Mouse (Mus musculus) liver, embryonic 11.5 days (tissue): ENCODE measurements around the gene Kyat1. TPM values are rescaled to one million over a fixed set of nuclear protein-coding genes. Genes with fewer than 3 reads are reported as not detected.

Source experiments
- ATAC-seq: fragments of 200-750 bp; cut with Nextera tagmentation; replicated peaks from 2 replicates; pipeline ENCODE4 v1.8.0; 2017; ENCODE audit warnings: moderate number of reproducible peaks, mild to moderate bottlenecking, moderate TSS enrichment, moderate library complexity; ENCODE audit not compliant: low FRiP score
- DNase-seq: peaks from one replicate; pipeline ENCODE4 v3.0.0-alpha.2; 2017; ENCODE audit warnings: low spot score
- H3K27ac ChIP-seq: fragments of 300-500 bp; sonication (generic); 2 replicates; pipeline ENCODE4 v1.5.1; 2014; ENCODE audit warnings: mild to moderate bottlenecking, low read depth, low read length, control low read depth
- H3K27me3 ChIP-seq: fragments of 300-500 bp; sonication (generic); replicated peaks from 2 replicates; pipeline ENCODE4 v1.6.1; 2014; ENCODE audit warnings: low read length, mixed read lengths; ENCODE audit not compliant: control insufficient read depth, insufficient read depth
- H3K36me3 ChIP-seq: fragments of 300-500 bp; sonication (generic); 2 replicates; pipeline ENCODE4 v1.6.1; 2014; ENCODE audit warnings: mild to moderate bottlenecking, low read length, moderate library complexity, mixed read lengths; ENCODE audit not compliant: control insufficient read depth, insufficient read depth
- H3K4me1 ChIP-seq: fragments of 300-500 bp; sonication (generic); replicated peaks from 2 replicates; pipeline ENCODE4 v1.6.1; 2014; ENCODE audit warnings: low read length, mixed read lengths; ENCODE audit not compliant: control insufficient read depth, insufficient read depth
- H3K4me2 ChIP-seq: fragments of 300-500 bp; sonication (generic); 2 replicates; pipeline ENCODE4 v1.6.1; 2014; ENCODE audit warnings: mild to moderate bottlenecking, control low read depth, moderate library complexity
- H3K4me3 ChIP-seq: fragments of 300-500 bp; sonication (generic); 2 replicates; pipeline ENCODE4 v1.5.1; 2014; ENCODE audit warnings: low read depth, low read length, control low read depth
- H3K9ac ChIP-seq: fragments of 300-500 bp; sonication (generic); 2 replicates; pipeline ENCODE4 v1.6.1; 2014; ENCODE audit warnings: low read depth, low read length, control low read depth
- H3K9me3 ChIP-seq: fragments of 300-500 bp; sonication (generic); 2 replicates; pipeline ENCODE4 v1.6.1; 2016; ENCODE audit warnings: low read length, inconsistent platforms, mixed read lengths; ENCODE audit not compliant: control insufficient read depth
- WGBS: fragments of 180-500 bp; shearing (Covaris S2); extraction: QIAGEN DNeasy Blood & Tissue Kit; methylation state at CpG from one replicate; pipeline ENCODE4 v1.1.7; 2014; 5-methylcytosine and 5-hydroxymethylcytosine counted together
- polyA plus RNA-seq: library from polyadenylated mRNA; unstranded; fragments of >200 nt; fragmentation: Nextera tagmentation; extraction: Ambion mirVana; gene quantifications from 2 replicates; pipeline ENCODE4 v1.2.1, GENCODE M21; 2014

The Kyat1 gene
- polyA plus RNA-seq, 1 experiment from 2014 or later, result 17.7 TPM

- no peak overlapping the region for H3K4me3 ChIP-seq
- no peak overlapping the region for H3K9ac ChIP-seq
- 76% methylated on average over 5 of the region's 5 CpGs for WGBS
- H3K36me3 ChIP-seq, result no peaks in the 10 kb centered on the region
- H3K27me3 ChIP-seq, result no peaks in the 10 kb centered on the region
- H3K27ac ChIP-seq, result no peak overlapping the region
- H3K4me1 ChIP-seq, result peaks cover 10% of the 10 kb centered on the region
- ATAC-seq (no peak), DNase-seq (no peak)
- H3K9me3 ChIP-seq, result no peaks in the 10 kb centered on the region
- H3K4me2 ChIP-seq, result no peak overlapping the region
Measured at GRCm38 (mm10) chr2:30207886-30208285, 2.2 kb upstream of the Kyat1 start.

- no peaks in the 10 kb centered on the region for H3K36me3 ChIP-seq
- peaks cover 10% of the 10 kb centered on the region for H3K4me1 ChIP-seq
- 78% methylated on average over 4 of the region's 4 CpGs for WGBS
- H3K27me3 ChIP-seq, result no peaks in the 10 kb centered on the region
- H3K27ac ChIP-seq, result no peak overlapping the region
- no peak overlapping the region for H3K9ac ChIP-seq
- no peak overlapping the region for H3K4me2 ChIP-seq
- no peak overlapping the region for H3K4me3 ChIP-seq
- DNase-seq (no peak), ATAC-seq (no peak)
- no peaks in the 10 kb centered on the region for H3K9me3 ChIP-seq
Measured at GRCm38 (mm10) chr2:30207401-30207800, 1.8 kb upstream of the Kyat1 start.

- no peak for DNase-seq
- Histone ChIP-seq H3K9ac (peak overlapping the region; percentile 64), H3K9me3 (no peaks in the 10 kb centered on the region), H3K27me3 (no peaks in the 10 kb centered on the region), H3K4me3 (peak overlapping the region; percentile 83), H3K4me1 (peaks cover 10% of the 10 kb centered on the region), H3K36me3 (no peaks in the 10 kb centered on the region), H3K27ac (peak overlapping the region; percentile 81), H3K4me2 (peak overlapping the region; percentile 97)
- 2% methylated on average over 13 of the region's 13 CpGs for WGBS
- ATAC-seq, result no peak
Measured at GRCm38 (mm10) chr2:30205255-30205628, 405 bp downstream of the Kyat1 start.

- ATAC-seq, result no peak
- no peaks in the 10 kb centered on the region for H3K9me3 ChIP-seq
- H3K9ac ChIP-seq, result no peak overlapping the region
- H3K27ac ChIP-seq, result no peak overlapping the region
- no peak overlapping the region for H3K4me2 ChIP-seq
- no peaks in the 10 kb centered on the region for H3K36me3 ChIP-seq
- peaks cover 15% of the 10 kb centered on the region for H3K4me1 ChIP-seq
- WGBS, result 64% methylated on average over 7 of the region's 7 CpGs
- no peaks in the 10 kb centered on the region for H3K27me3 ChIP-seq
- no peak overlapping the region for H3K4me3 ChIP-seq
- peak; percentile 56 for DNase-seq
Measured at GRCm38 (mm10) chr2:30203439-30203838, 2.2 kb downstream of the Kyat1 start.

- Histone ChIP-seq H3K4me1 (peaks cover 13% of the 10 kb centered on the region), H3K27ac (peak overlapping the region; percentile 32; the same call in 1 of the 2 replicates), H3K27me3 (no peaks in the 10 kb centered on the region), H3K9ac (no peak overlapping the region), H3K4me3 (no peak overlapping the region), H3K9me3 (no peaks in the 10 kb centered on the region), H3K4me2 (no peak overlapping the region), H3K36me3 (no peaks in the 10 kb centered on the region)
- ATAC-seq, result no peak
- WGBS, result 74% methylated on average over 5 of the region's 5 CpGs
- no peak for DNase-seq
Measured at GRCm38 (mm10) chr2:30200388-30200925, 5.2 kb downstream of the Kyat1 start.

- DNase-seq, result no peak
- Histone ChIP-seq H3K27ac (peak overlapping the region; percentile 14; the same call in 1 of the 2 replicates), H3K27me3 (no peaks in the 10 kb centered on the region), H3K9ac (no peak overlapping the region), H3K4me3 (no peak overlapping the region), H3K9me3 (no peaks in the 10 kb centered on the region), H3K4me2 (no peak overlapping the region), H3K4me1 (peaks cover 13% of the 10 kb centered on the region), H3K36me3 (no peaks in the 10 kb centered on the region)
- ATAC-seq, result no peak
- 43% methylated on average over 1 of the region's 1 CpGs for WGBS
Measured at GRCm38 (mm10) chr2:30199984-30200383, 5.7 kb downstream of the Kyat1 start.

GRCm38 (mm10) chr2:30198021-30198420 is 7.6 kb downstream of the Kyat1 start:
- 72% methylated on average over 4 of the region's 4 CpGs for WGBS
- no peak overlapping the region for H3K27ac ChIP-seq
- H3K9ac ChIP-seq, result no peak overlapping the region
- no peaks in the 10 kb centered on the region for H3K9me3 ChIP-seq
- peaks cover 9% of the 10 kb centered on the region for H3K4me1 ChIP-seq
- DNase-seq (no peak), ATAC-seq (no peak)
- H3K27me3 ChIP-seq, result no peaks in the 10 kb centered on the region
- H3K4me3 ChIP-seq, result no peak overlapping the region
- no peaks in the 10 kb centered on the region for H3K36me3 ChIP-seq
- H3K4me2 ChIP-seq, result no peak overlapping the region

GRCm38 (mm10) chr2:30194656-30195055 is 11.0 kb downstream of the Kyat1 start:
- peaks cover 9% of the 10 kb centered on the region for H3K4me1 ChIP-seq
- H3K9me3 ChIP-seq, result no peaks in the 10 kb centered on the region
- DNase-seq (no peak), ATAC-seq (no peak)
- peaks cover 4% of the 10 kb centered on the region; the same call in 1 of the 2 replicates for H3K36me3 ChIP-seq
- 82% methylated on average over 3 of the region's 3 CpGs for WGBS
- no peaks in the 10 kb centered on the region for H3K27me3 ChIP-seq
- no peak overlapping the region for H3K27ac ChIP-seq
- H3K4me3 ChIP-seq, result no peak overlapping the region
- H3K4me2 ChIP-seq, result no peak overlapping the region
- no peak overlapping the region for H3K9ac ChIP-seq

- H3K27me3 ChIP-seq, result no peaks in the 10 kb centered on the region
- WGBS, result 84% methylated on average over 12 of the region's 12 CpGs
- H3K4me2 ChIP-seq, result no peak overlapping the region
- no peaks in the 10 kb centered on the region for H3K4me1 ChIP-seq
- no peak for ATAC-seq
- no peaks in the 10 kb centered on the region for H3K9me3 ChIP-seq
- DNase-seq, result no peak
- H3K27ac ChIP-seq, result no peak overlapping the region
- peaks cover 4% of the 10 kb centered on the region; the same call in 1 of the 2 replicates for H3K36me3 ChIP-seq
- no peak overlapping the region for H3K9ac ChIP-seq
- no peak overlapping the region for H3K4me3 ChIP-seq
Measured at GRCm38 (mm10) chr2:30191790-30192580, 13.7 kb downstream of the Kyat1 start.
